Mouse (Mus musculus): ENCODE measurements around the gene Gm10999. TPM values are rescaled to one million over a fixed set of nuclear protein-coding genes. Genes with fewer than 3 reads are reported as not detected.
"Not testable (repeated sequence)": the region's sequence is repeated elsewhere in the genome, so short reads cannot be mapped to it uniquely, and the experiment has no call there.

Gm10999 gene
- not detected for total RNA-seq (2021)
- not detected in 2 replicates for polyA plus RNA-seq (2012; rRNA removed)
- long read RNA-seq: 0 reads

- no peak for DNase-seq
Observed at GRCm38 (mm10) chr8:129131561-129131960, at the start of gene Gm10999. Gm10999 (minus strand) TSS chr8:129131661.

- DNase-seq: no peak
Observed at GRCm38 (mm10) chr8:129133475-129133874, 2.0 kb upstream of the Gm10999 start.

DNA sequence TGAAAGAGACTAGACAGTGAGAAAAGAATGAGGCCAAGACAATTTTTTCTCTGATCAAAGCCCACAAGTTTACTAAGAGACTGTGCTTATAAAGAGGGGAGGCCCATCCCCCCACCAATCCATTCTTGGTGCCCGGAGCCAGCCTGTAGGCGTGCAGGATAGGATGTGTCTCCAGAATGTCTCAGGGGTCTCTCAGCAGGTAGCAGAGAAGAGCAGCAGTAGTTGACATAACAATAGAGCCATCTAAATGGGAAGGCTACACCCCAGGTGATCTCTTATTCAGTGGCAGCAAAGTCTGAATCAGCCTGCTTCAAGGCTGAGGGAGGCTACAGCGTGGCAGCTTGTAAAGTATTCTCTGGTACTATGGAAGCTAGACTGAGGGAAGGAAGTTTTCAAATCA lies 15.7 kb downstream of the Gm10999 start:
- not testable (repeated sequence) for DNase-seq

Other genes with a start within 250 kb of the Gm10999 start
- not detected for gene Ccdc7a, start 66.1 kb downstream of the Gm10999 start, total RNA-seq (2021)
- gene Ccdc7a, start 66.1 kb downstream of the Gm10999 start, polyA plus RNA-seq (2012; rRNA removed): not detected in 2 replicates
- not detected for gene Ccdc7b, start 64.5 kb downstream of the Gm10999 start, total RNA-seq (2021)
- not detected in 2 replicates for gene Ccdc7b, start 64.5 kb downstream of the Gm10999 start, polyA plus RNA-seq (2012; rRNA removed)
- 10 to 100 TPM in 1 of 2 experiments, 1 to 10 TPM in 1; 7.6 to 12.8 TPM for gene 2610044O15Rik8, start 102.7 kb upstream of the Gm10999 start, total RNA-seq (2021)
- gene 2610044O15Rik8, start 102.7 kb upstream of the Gm10999 start, polyA plus RNA-seq (2012; rRNA removed): 0.07 and 0.33 TPM in 2 replicates

All from adrenal gland, adult 2 months (tissue).